Mouse (Mus musculus) CH12.LX (cell line): Measurements from ENCODE around the gene Stat2. TPM values are rescaled to one million over a fixed set of nuclear protein-coding genes. Genes with fewer than 3 reads are reported as not detected.
A peak's percentile ranks its signal among the peaks of the same experiment; 100 is the strongest.

Experiments
- DNase-seq: peaks from one replicate; pipeline ENCODE4 v3.0.0-alpha.2; 2013; ENCODE audit errors: extremely low read depth
- H3K27ac ChIP-seq: 2 replicates; pipeline ENCODE4 v1.5.1; 2012; ENCODE audit warnings: low read depth, mild to moderate bottlenecking, control low read depth, moderate library complexity; ENCODE audit not compliant: insufficient read depth
- H3K27me3 ChIP-seq: replicated peaks from 2 replicates; pipeline ENCODE3; 2012; ENCODE audit warnings: inconsistent platforms
- H3K36me3 ChIP-seq, 2 experiments: replicated peaks in 1 of 2; 2 replicates each; pipeline versions ENCODE3 to v1.6.1; 2012; ENCODE audit warnings: inconsistent platforms in 1 of 2, low read length in 1 of 2, mild to moderate bottlenecking in 1 of 2, mixed read lengths in 1 of 2, moderate library complexity in 1 of 2; ENCODE audit not compliant: control insufficient read depth in 1 of 2, insufficient read depth in 1 of 2
- H3K4me1 ChIP-seq, 2 experiments: 2 replicates each; pipeline ENCODE4 v1.6.1; 2012; ENCODE audit warnings: inconsistent platforms in 1 of 2, moderate library complexity in 1 of 2; ENCODE audit not compliant: insufficient read depth in 2 of 2, control insufficient read depth in 1 of 2
- H3K4me2 ChIP-seq: 2 replicates; pipeline ENCODE4 v1.6.1; 2012; ENCODE audit warnings: low read depth, mild to moderate bottlenecking, control low read depth; ENCODE audit not compliant: poor library complexity, insufficient read depth, severe bottlenecking
- H3K4me3 ChIP-seq, 3 experiments: fragments of 150-350 bp in 1 of 3; sonication (generic) in 1 of 3; replicated peaks in 1 of 3; 2 replicates each; pipeline versions ENCODE3 to v1.5.1; 2011 to 2012; ENCODE audit warnings: low read depth in 2 of 3, low read length in 2 of 3, mild to moderate bottlenecking in 2 of 3, moderate library complexity in 2 of 3, control low read depth in 1 of 3, improper control_type of control experiment in 1 of 3, inconsistent platforms in 1 of 3, mixed read lengths in 1 of 3; ENCODE audit not compliant: poor library complexity in 1 of 3
- H3K79me2 ChIP-seq: replicated peaks from 2 replicates; pipeline ENCODE4 v1.6.1; 2012; ENCODE audit warnings: mild to moderate bottlenecking, moderate library complexity; ENCODE audit not compliant: control insufficient read depth, poor library complexity, insufficient read depth, severe bottlenecking; ENCODE audit errors: extremely low read depth
- H3K9ac ChIP-seq: 2 replicates; pipeline ENCODE4 v1.6.1; 2012; ENCODE audit warnings: low read depth, mild to moderate bottlenecking, control low read depth, moderate library complexity; ENCODE audit not compliant: insufficient read depth
- H3K9me3 ChIP-seq: replicated peaks from 2 replicates; pipeline ENCODE3; 2012; ENCODE audit warnings: low read length, inconsistent platforms, mixed read lengths
- CTCF ChIP-seq, 2 experiments: IDR thresholded peaks in 1 of 2; conservative IDR thresholded peaks in 1 of 2; 2 replicates each; pipeline ENCODE4 v1.5.1; 2011 to 2012; ENCODE audit warnings: low read depth in 2 of 2, low read length in 2 of 2, improper control_type of control experiment in 1 of 2, inconsistent platforms in 1 of 2, mild to moderate bottlenecking in 1 of 2, moderate library complexity in 1 of 2
- GABPA ChIP-seq: IDR thresholded peaks from 2 replicates; pipeline ENCODE4 v1.6.1; 2012; ENCODE audit warnings: low read depth, low read length, improper control_type of control experiment, inconsistent platforms; ENCODE audit not compliant: insufficient replicate concordance
- KAT2A ChIP-seq: IDR thresholded peaks from 2 replicates; pipeline ENCODE4 v1.6.1; 2012; ENCODE audit warnings: low read length, improper control_type of control experiment, inconsistent platforms; ENCODE audit not compliant: insufficient replicate concordance
- MAFK ChIP-seq: IDR thresholded peaks from 2 replicates; pipeline ENCODE4 v1.6.1; 2011; ENCODE audit warnings: low read length, improper control_type of control experiment; ENCODE audit not compliant: insufficient replicate concordance
- MYC ChIP-seq: IDR thresholded peaks from 2 replicates; pipeline ENCODE4 v1.6.1; 2011; ENCODE audit warnings: low read depth, mild to moderate bottlenecking, improper control_type of control experiment, low read length
- NELFE ChIP-seq: IDR thresholded peaks from 2 replicates; pipeline ENCODE4 v1.6.1; 2011; ENCODE audit warnings: low read depth, low read length, improper control_type of control experiment
- POLR2A ChIP-seq: IDR thresholded peaks from 2 replicates; pipeline ENCODE4 v1.6.1; 2011; ENCODE audit warnings: low read depth, mild to moderate bottlenecking, improper control_type of control experiment, low read length
- POLR2AphosphoS2 ChIP-seq: IDR thresholded peaks from 2 replicates; pipeline ENCODE4 v1.6.1; 2011; ENCODE audit warnings: low read depth, low read length, improper control_type of control experiment
- SIN3A ChIP-seq: IDR thresholded peaks from 2 replicates; pipeline ENCODE4 v1.6.1; 2012; ENCODE audit warnings: low read length, improper control_type of control experiment, inconsistent platforms
- SMC3 ChIP-seq: IDR thresholded peaks from 2 replicates; pipeline ENCODE4 v1.6.1; 2011; ENCODE audit warnings: low read depth, low read length, improper control_type of control experiment
- USF2 ChIP-seq: conservative IDR thresholded peaks from 2 replicates; pipeline ENCODE4 v1.6.1; 2011; ENCODE audit warnings: low read depth, low read length, improper control_type of control experiment
- dilution Hi-C: fragments of 300-500 bp; cut with MboI; formaldehyde crosslinking; loops from 2 replicates; pipeline ENCODE4 v1.14.3; 2020; ENCODE audit warnings: low sequenced_read_pairs; ENCODE audit not compliant: extremely low pct_unique_long_range_greater_than_20kb, extremely low pct_ligation_motif_present
- in situ Hi-C: fragments of 300-500 bp; cut with MboI; formaldehyde crosslinking; loops from 3 replicates; pipeline ENCODE4 v1.14.3; 2019; ENCODE audit warnings: low sequenced_read_pairs, low pct_ligation_motif_present, low pct_unique_long_range_greater_than_20kb, mixed read lengths
- polyA plus RNA-seq: library from polyadenylated mRNA; unstranded; fragments of >175 nt; gene quantifications from 2 replicates; pipeline ENCODE4 v1.2.1, GENCODE M21; 2012; ENCODE audit warnings: low read depth; ENCODE audit not compliant: insufficient read length
- total RNA-seq, 2 experiments: library from RNA; depleted of rRNA; stranded (reverse); fragments of 300-350 nt in 1 of 2; fragments of >200 nt in 1 of 2; gene quantifications; 2 replicates each; pipeline ENCODE4 v1.2.3; 2012 to 2014

Stat2 gene
- total and polyA plus RNA-seq, 3 experiments = 3.3 to 14.6 (median 12.5) TPM

DNA sequence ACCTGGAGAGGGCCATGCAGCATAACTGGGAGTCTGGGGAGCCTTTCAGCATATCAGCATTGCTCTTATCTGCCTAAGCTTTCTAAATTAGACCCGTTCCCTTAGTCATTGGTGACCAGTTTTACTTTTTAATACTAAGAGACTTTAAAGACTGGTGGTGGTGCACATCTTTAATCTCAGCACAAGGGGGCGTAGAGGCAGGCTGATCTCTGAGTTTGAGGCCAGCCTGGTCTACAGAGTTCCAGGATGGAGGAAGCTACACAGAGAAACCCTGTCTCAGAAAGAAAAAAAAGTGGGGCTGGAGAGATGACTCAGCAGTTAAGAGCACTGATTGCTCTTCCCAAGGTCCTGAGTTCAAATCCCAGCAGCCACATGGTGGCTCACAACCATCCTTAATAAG lies 69.9 kb downstream of the Stat2 start:
- H3K36me3 ChIP-seq = peaks cover 3 to 26% of the 10 kb centered on the region in 2 experiments
- no peak overlapping the region for H3K27ac ChIP-seq
- dilution Hi-C loops (no loop called here), in situ Hi-C loops (no loop called here)
- no peak overlapping the region for H3K4me3 ChIP-seq
- TF ChIP-seq POLR2AphosphoS2 (no peak), GABPA (no peak), USF2 (no peak), KAT2A (no peak), NELFE (no peak), MAFK (peak; percentile 49; the same call in 1 of the 2 replicates), MYC (no peak), POLR2A (no peak), SIN3A (no peak), CTCF (conservative IDR thresholded peaks at IDR 0.05 in 1 of 2, IDR thresholded peaks at IDR 0.05 in 1 of 2; ENCODE audit: low read depth in 2 of 2, low read length in 2 of 2) (peak; percentile 20 to 58; a peak in 3 of 4 replicates), SMC3 (peak; percentile 26)
- DNase-seq = peak; percentile 43
- H3K9ac ChIP-seq = no peak overlapping the region
- H3K4me2 ChIP-seq = peak overlapping the region; percentile 100; the same call in 1 of the 2 replicates
- no peaks in the 10 kb centered on the region for H3K27me3 ChIP-seq
- H3K9me3 ChIP-seq = no peaks in the 10 kb centered on the region
- H3K4me1 ChIP-seq = peaks cover 10 to 66% of the 10 kb centered on the region in 2 experiments
- peaks cover 66% of the 10 kb centered on the region for H3K79me2 ChIP-seq

Other genes with a start within 250 kb of the Stat2 start
Only the 20 nearest of the 23 such genes appear.
- gene Ptges3, start 211.6 kb upstream of the Stat2 start, total RNA-seq (2012; rRNA removed) = 124 and 176 TPM in 2 replicates
- gene Ptges3, start 211.6 kb upstream of the Stat2 start, total RNA-seq (2014; rRNA removed) = 196 and 210 TPM in 2 replicates
- gene Ptges3, start 211.6 kb upstream of the Stat2 start, polyA plus RNA-seq = 247 and 274 TPM in 2 replicates
- 1,695 and 1,781 TPM in 2 replicates for gene Atp5b, start 187.3 kb upstream of the Stat2 start, total RNA-seq (2012; rRNA removed)
- gene Atp5b, start 187.3 kb upstream of the Stat2 start, total RNA-seq (2014; rRNA removed) = 1,737 and 1,775 TPM in 2 replicates
- 1,504 and 1,607 TPM in 2 replicates for gene Atp5b, start 187.3 kb upstream of the Stat2 start, polyA plus RNA-seq
- 11.8 and 12.8 TPM in 2 replicates for gene Baz2a, start 179.0 kb upstream of the Stat2 start, total RNA-seq (2012; rRNA removed)
- 4.5 and 5.4 TPM in 2 replicates for gene Baz2a, start 179.0 kb upstream of the Stat2 start, total RNA-seq (2014; rRNA removed)
- gene Baz2a, start 179.0 kb upstream of the Stat2 start, polyA plus RNA-seq = 29.5 and 34.0 TPM in 2 replicates
- gene Rbms2, start 90.3 kb upstream of the Stat2 start, total RNA-seq (2012; rRNA removed) = 9.4 and 9.8 TPM in 2 replicates
- gene Rbms2, start 90.3 kb upstream of the Stat2 start, total RNA-seq (2014; rRNA removed) = 8.5 and 9.1 TPM in 2 replicates
- gene Rbms2, start 90.3 kb upstream of the Stat2 start, polyA plus RNA-seq = 36.6 and 48.2 TPM in 2 replicates
- 1.8 and 2.2 TPM in 2 replicates for gene Gls2, start 76.1 kb upstream of the Stat2 start, total RNA-seq (2012; rRNA removed)
- 1.9 and 2.0 TPM in 2 replicates for gene Gls2, start 76.1 kb upstream of the Stat2 start, total RNA-seq (2014; rRNA removed)
- 0.86 and 1.8 TPM in 2 replicates for gene Gls2, start 76.1 kb upstream of the Stat2 start, polyA plus RNA-seq
- gene Spryd4, start 58.8 kb upstream of the Stat2 start, total RNA-seq (2012; rRNA removed) = 24.2 and 32.4 TPM in 2 replicates
- 48.8 and 50.2 TPM in 2 replicates for gene Spryd4, start 58.8 kb upstream of the Stat2 start, total RNA-seq (2014; rRNA removed)
- gene Spryd4, start 58.8 kb upstream of the Stat2 start, polyA plus RNA-seq = 38.6 and 39.2 TPM in 2 replicates
- gene Mip, start 44.7 kb upstream of the Stat2 start, total RNA-seq (2012; rRNA removed) = not detected in 2 replicates
- not detected in 2 replicates for gene Mip, start 44.7 kb upstream of the Stat2 start, total RNA-seq (2014; rRNA removed)
- not detected in 2 replicates for gene Mip, start 44.7 kb upstream of the Stat2 start, polyA plus RNA-seq
- gene Timeless, start 38.5 kb upstream of the Stat2 start, total RNA-seq (2012; rRNA removed) = 47.2 and 51.5 TPM in 2 replicates
- 31.7 and 38.6 TPM in 2 replicates for gene Timeless, start 38.5 kb upstream of the Stat2 start, total RNA-seq (2014; rRNA removed)
- gene Timeless, start 38.5 kb upstream of the Stat2 start, polyA plus RNA-seq = 65.9 and 80.3 TPM in 2 replicates
- gene Apon, start 16.5 kb upstream of the Stat2 start, total RNA-seq (2012; rRNA removed) = 0.30 and 0.80 TPM in 2 replicates
- 0.62 and 1.2 TPM in 2 replicates for gene Apon, start 16.5 kb upstream of the Stat2 start, total RNA-seq (2014; rRNA removed)
- 0.80 and 1.7 TPM in 2 replicates for gene Apon, start 16.5 kb upstream of the Stat2 start, polyA plus RNA-seq
- 1.0 and 1.3 TPM in 2 replicates for gene Apof, start 1.9 kb upstream of the Stat2 start, total RNA-seq (2012; rRNA removed)
- 0.63 and 0.66 TPM in 2 replicates for gene Apof, start 1.9 kb upstream of the Stat2 start, total RNA-seq (2014; rRNA removed)
- gene Apof, start 1.9 kb upstream of the Stat2 start, polyA plus RNA-seq = 0.99 and 1.1 TPM in 2 replicates
- 1.2 and 3.6 TPM in 2 replicates for gene Il23a, start 28.2 kb downstream of the Stat2 start, total RNA-seq (2012; rRNA removed)
- gene Il23a, start 28.2 kb downstream of the Stat2 start, total RNA-seq (2014; rRNA removed) = 0.32 and 0.41 TPM in 2 replicates
- gene Il23a, start 28.2 kb downstream of the Stat2 start, polyA plus RNA-seq = 0.30 and 0.49 TPM in 2 replicates
- gene Pan2, start 32.8 kb downstream of the Stat2 start, total RNA-seq (2012; rRNA removed) = 8.1 and 11.0 TPM in 2 replicates
- gene Pan2, start 32.8 kb downstream of the Stat2 start, total RNA-seq (2014; rRNA removed) = 9.4 and 10.6 TPM in 2 replicates
- 16.1 and 18.5 TPM in 2 replicates for gene Pan2, start 32.8 kb downstream of the Stat2 start, polyA plus RNA-seq
- gene Cnpy2, start 51.9 kb downstream of the Stat2 start, total RNA-seq (2012; rRNA removed) = 91.0 and 111 TPM in 2 replicates
- gene Cnpy2, start 51.9 kb downstream of the Stat2 start, total RNA-seq (2014; rRNA removed) = 64.9 and 72.0 TPM in 2 replicates
- 98.9 and 107 TPM in 2 replicates for gene Cnpy2, start 51.9 kb downstream of the Stat2 start, polyA plus RNA-seq
- 145 and 149 TPM in 2 replicates for gene Cs, start 67.2 kb downstream of the Stat2 start, total RNA-seq (2012; rRNA removed)
- gene Cs, start 67.2 kb downstream of the Stat2 start, total RNA-seq (2014; rRNA removed) = 131 and 137 TPM in 2 replicates
- 214 and 240 TPM in 2 replicates for gene Cs, start 67.2 kb downstream of the Stat2 start, polyA plus RNA-seq
- 8.4 and 11.1 TPM in 2 replicates for gene Coq10a, start 98.4 kb downstream of the Stat2 start, total RNA-seq (2012; rRNA removed)
- gene Coq10a, start 98.4 kb downstream of the Stat2 start, total RNA-seq (2014; rRNA removed) = 5.7 and 7.7 TPM in 2 replicates
- gene Coq10a, start 98.4 kb downstream of the Stat2 start, polyA plus RNA-seq = 8.6 and 12.1 TPM in 2 replicates
- 15.3 and 15.8 TPM in 2 replicates for gene Ankrd52, start 106.6 kb downstream of the Stat2 start, total RNA-seq (2012; rRNA removed)
- 3.5 and 4.3 TPM in 2 replicates for gene Ankrd52, start 106.6 kb downstream of the Stat2 start, total RNA-seq (2014; rRNA removed)
- 45.9 and 51.0 TPM in 2 replicates for gene Ankrd52, start 106.6 kb downstream of the Stat2 start, polyA plus RNA-seq
- 0.21 TPM in 1 of 2 replicates, not detected in the other for gene Slc39a5, start 130.7 kb downstream of the Stat2 start, total RNA-seq (2012; rRNA removed)
- not detected in 2 replicates for gene Slc39a5, start 130.7 kb downstream of the Stat2 start, total RNA-seq (2014; rRNA removed)
- gene Slc39a5, start 130.7 kb downstream of the Stat2 start, polyA plus RNA-seq = 0.11 TPM in 1 of 2 replicates, not detected in the other
- gene Nabp2, start 140.9 kb downstream of the Stat2 start, total RNA-seq (2012; rRNA removed) = 43.7 and 45.8 TPM in 2 replicates
- gene Nabp2, start 140.9 kb downstream of the Stat2 start, total RNA-seq (2014; rRNA removed) = 40.3 and 46.9 TPM in 2 replicates
- 123 and 147 TPM in 2 replicates for gene Nabp2, start 140.9 kb downstream of the Stat2 start, polyA plus RNA-seq
- 19.9 and 20.1 TPM in 2 replicates for gene Rnf41, start 141.1 kb downstream of the Stat2 start, total RNA-seq (2012; rRNA removed)
- 15.3 and 15.9 TPM in 2 replicates for gene Rnf41, start 141.1 kb downstream of the Stat2 start, total RNA-seq (2014; rRNA removed)
- gene Rnf41, start 141.1 kb downstream of the Stat2 start, polyA plus RNA-seq = 17.4 TPM in 2 replicates
- 20.2 and 24.8 TPM in 2 replicates for gene Smarcc2, start 188.7 kb downstream of the Stat2 start, total RNA-seq (2012; rRNA removed)
- gene Smarcc2, start 188.7 kb downstream of the Stat2 start, total RNA-seq (2014; rRNA removed) = 6.1 and 7.5 TPM in 2 replicates
- 39.8 and 42.6 TPM in 2 replicates for gene Smarcc2, start 188.7 kb downstream of the Stat2 start, polyA plus RNA-seq